In the genomic region with DNA sequence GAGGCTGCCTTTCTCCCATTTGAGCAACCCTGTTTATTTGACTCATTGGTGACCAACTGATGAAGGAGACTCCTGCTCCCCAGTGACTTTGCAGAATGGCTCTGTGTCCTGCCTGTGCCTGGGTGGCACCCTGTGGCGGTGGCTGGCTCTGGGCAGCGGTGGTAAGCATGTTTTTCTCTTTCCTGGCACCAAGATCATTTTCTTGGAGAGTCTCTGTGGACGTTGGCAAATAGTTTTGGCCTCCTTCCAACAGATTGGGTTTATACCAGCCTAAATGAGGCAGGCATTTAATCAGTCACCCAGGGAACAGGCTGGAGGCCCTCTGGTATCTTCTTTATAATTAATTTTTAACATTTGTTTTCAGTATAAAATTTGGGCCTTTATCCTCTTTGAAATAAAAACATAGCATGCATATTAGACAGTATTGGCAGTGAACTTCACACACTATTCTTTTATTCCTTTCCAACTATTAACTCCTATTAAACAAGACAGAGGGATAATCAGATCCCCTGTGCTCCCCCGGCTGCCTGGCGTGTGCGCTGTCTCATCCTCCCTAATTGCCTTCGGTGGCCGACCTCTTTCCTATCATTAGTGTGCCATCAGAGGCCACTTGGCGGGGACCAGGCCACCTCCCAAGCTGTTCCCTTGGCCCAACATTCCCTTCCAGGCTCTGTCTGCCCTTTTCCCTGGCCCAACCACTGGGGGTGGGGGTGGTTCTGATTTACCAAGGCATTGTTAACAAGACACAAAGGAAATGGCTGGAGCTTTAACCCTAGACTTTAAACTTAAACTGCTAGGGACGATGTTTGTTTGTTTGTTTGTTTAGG, we compare ENCODE assay signal across 9 mouse cellular contexts.
DNase-seq lines count a peak whose midpoint lies in the region; ATAC-seq and TF ChIP-seq lines count a peak whose summit lies in the region.
"Had no signal": no experiment of that assay in that cellular context is flagged by ENCODE, and none has a peak within 500 bp of the region (broad histone marks: within the 10 kb centered on the region; RNA-seq: fewer than 3 reads in every experiment).

No protein-coding gene starts in this region.

- H3K4me1 ChIP-seq in kidney, adult 2 months (ENCODE audit: control insufficient read depth, insufficient read depth, low read length), result peaks cover 6% of the 10 kb centered on the region
- peaks cover 3% of the 10 kb centered on the region; the same call in 1 of the 2 replicates for H3K4me1 ChIP-seq in kidney, embryonic 16.5 days (ENCODE audit: insufficient read depth, low read length)
- H3K4me1 ChIP-seq in heart, embryonic 10.5 days, result no peaks in the 10 kb centered on the region
- H3K4me1 ChIP-seq: limb, embryonic 12.5 days had no signal

- no peak; the same call in 1 of the 2 replicates for TF ChIP-seq CTCF in kidney, adult 2 months (conservative IDR thresholded peaks at IDR 0.05; ENCODE audit: insufficient read depth, insufficient read length, low read depth, low read length)

- no peak for ATAC-seq in kidney, embryonic 16.5 days (ENCODE audit: low FRiP score, low TSS enrichment)

- H3K9ac ChIP-seq in kidney, embryonic 16.5 days (replicated peaks; ENCODE audit: low read length), result no peak overlapping the region
- H3K9ac ChIP-seq: limb, embryonic 12.5 days had no signal

- no peaks in the 10 kb centered on the region for H3K36me3 ChIP-seq in kidney, adult 2 months (ENCODE audit: control insufficient read depth, insufficient read depth, low read length)
- H3K36me3 ChIP-seq in kidney, embryonic 16.5 days (ENCODE audit: insufficient read depth, low read length), result no peaks in the 10 kb centered on the region
- no peaks in the 10 kb centered on the region for H3K36me3 ChIP-seq in heart, embryonic 10.5 days
- H3K36me3 ChIP-seq: limb, embryonic 12.5 days had no signal

- H3K4me3 ChIP-seq in kidney, adult 2 months (ENCODE audit: insufficient read depth, low read depth, low read length), result no peak overlapping the region
- H3K4me3 ChIP-seq in kidney, embryonic 16.5 days (ENCODE audit: low read length), result no peak overlapping the region
- H3K4me3 ChIP-seq in heart, embryonic 10.5 days, result no peak overlapping the region
- H3K4me3 ChIP-seq: limb, embryonic 12.5 days had no signal

- DNase-seq in kidney, adult 2 months, result peak; percentile 95
- DNase-seq in adrenal gland, adult 2 months, result peak; percentile 71
- peak; percentile 27 to 48 for DNase-seq in cerebellum, postnatal 25 days
- DNase-seq in layer of hippocampus, postnatal 14 days (ENCODE audit: low spot score in 2 of 2), result peak; percentile 57 to 89
- no peak for DNase-seq in thymus, postnatal 0 days (ENCODE audit: low spot score)
- no peak for DNase-seq in right cerebral cortex, postnatal 14 days
- DNase-seq in heart, embryonic 10.5 days (ENCODE audit: low spot score), result no peak

- no peak for TF ChIP-seq POLR2A in kidney, adult 2 months (IDR thresholded peaks at IDR 0.05; ENCODE audit: low read depth, low read length)

- no peaks in the 10 kb centered on the region for H3K9me3 ChIP-seq in kidney, embryonic 16.5 days (ENCODE audit: low read length)
- H3K9me3 ChIP-seq in heart, embryonic 10.5 days, result no peaks in the 10 kb centered on the region
- H3K9me3 ChIP-seq: limb, embryonic 12.5 days had no signal

- no peaks in the 10 kb centered on the region; the same call in 1 of the 2 replicates for H3K27me3 ChIP-seq in kidney, adult 2 months (replicated peaks; ENCODE audit: control insufficient read depth, insufficient read depth, low read length)
- H3K27me3 ChIP-seq in kidney, embryonic 16.5 days (ENCODE audit: insufficient read depth, low read length), result no peaks in the 10 kb centered on the region
- peaks cover 13% of the 10 kb centered on the region; the same call in 1 of the 2 replicates for H3K27me3 ChIP-seq in heart, embryonic 10.5 days (ENCODE audit: insufficient read depth, poor library complexity, severe bottlenecking)

- 28% methylated on average over 10 of the region's 10 CpGs for WGBS in kidney, adult 2 months
- 41% methylated on average over 10 of the region's 10 CpGs for WGBS in kidney, embryonic 16.5 days
- WGBS in heart, embryonic 10.5 days, result 61% methylated on average over 10 of the region's 10 CpGs

- H3K27ac ChIP-seq in kidney, adult 2 months (ENCODE audit: insufficient read depth, low read depth, low read length), result no peak overlapping the region
- H3K27ac ChIP-seq in kidney, embryonic 16.5 days (ENCODE audit: low read length), result no peak overlapping the region
- H3K27ac ChIP-seq in heart, embryonic 10.5 days, result no peak overlapping the region
- H3K27ac ChIP-seq: limb, embryonic 12.5 days had no signal

- H3K4me2 ChIP-seq in kidney, embryonic 16.5 days (replicated peaks; ENCODE audit: low read depth, low read length), result no peak overlapping the region
- H3K4me2 ChIP-seq: limb, embryonic 12.5 days had no signal

Comparison
In these comparisons a context has a peak if more than half of its experiments do, and no peak if none do; other contexts are left out.
1. DNase-seq: peak in kidney, adult 2 months (single experiment), adrenal gland, adult 2 months (single experiment), cerebellum, postnatal 25 days (2 of 2) and layer of hippocampus, postnatal 14 days (2 of 2); none in thymus, postnatal 0 days (single experiment), right cerebral cortex, postnatal 14 days (single experiment) and heart, embryonic 10.5 days (single experiment).